Mouse (Mus musculus) neural tube, embryonic 15.5 days (tissue): ENCODE data around the gene Tbc1d22b. TPM values are rescaled to one million over a fixed set of nuclear protein-coding genes. Genes with fewer than 3 reads are reported as not detected.

Source experiments
- ATAC-seq: fragments of 200-750 bp; cut with Nextera tagmentation; 2 replicates; pipeline ENCODE4 v1.8.0; 2017; ENCODE audit warnings: mild to moderate bottlenecking, moderate TSS enrichment, moderate library complexity; ENCODE audit not compliant: low FRiP score
- H3K27ac ChIP-seq: fragments of 300-500 bp; sonication (generic); replicated peaks from 2 replicates; pipeline ENCODE4 v1.5.1; 2015; ENCODE audit warnings: mild to moderate bottlenecking, inconsistent platforms
- H3K27me3 ChIP-seq: fragments of 300-500 bp; sonication (generic); replicated peaks from 2 replicates; pipeline ENCODE4 v1.6.1; 2015; ENCODE audit warnings: inconsistent platforms
- H3K36me3 ChIP-seq: fragments of 300-500 bp; sonication (generic); 2 replicates; pipeline ENCODE4 v1.6.1; 2015; ENCODE audit warnings: inconsistent platforms
- H3K4me1 ChIP-seq: fragments of 300-500 bp; sonication (generic); 2 replicates; pipeline ENCODE4 v1.6.1; 2015; ENCODE audit warnings: inconsistent platforms
- H3K4me2 ChIP-seq: fragments of 300-500 bp; sonication (generic); 2 replicates; pipeline ENCODE4 v1.6.1; 2015; ENCODE audit warnings: inconsistent platforms, mild to moderate bottlenecking, moderate library complexity
- H3K4me3 ChIP-seq: fragments of 300-500 bp; sonication (generic); replicated peaks from 2 replicates; pipeline ENCODE4 v1.5.1; 2015; ENCODE audit warnings: mild to moderate bottlenecking, inconsistent platforms
- H3K9ac ChIP-seq: fragments of 300-500 bp; sonication (generic); replicated peaks from 2 replicates; pipeline ENCODE4 v1.6.1; 2015; ENCODE audit warnings: mild to moderate bottlenecking, inconsistent platforms
- H3K9me3 ChIP-seq: fragments of 300-500 bp; sonication (generic); replicated peaks from 2 replicates; pipeline ENCODE4 v1.6.1; 2016; ENCODE audit warnings: inconsistent platforms
- WGBS: fragments of 180-500 bp; shearing (Covaris S2); methylation state at CpG from one replicate; pipeline ENCODE4 v1.1.7; 2015; ENCODE audit warnings: mixed read lengths; 5-methylcytosine and 5-hydroxymethylcytosine counted together
- polyA plus RNA-seq: library from polyadenylated mRNA; unstranded; fragments of >200 nt; fragmentation: Nextera tagmentation; extraction: Ambion mirVana; gene quantifications from 2 replicates; pipeline ENCODE4 v1.2.1, GENCODE M21; 2015

The Tbc1d22b gene
- polyA plus RNA-seq, 1 experiment from 2014 or later = 25.7 TPM

DNA sequence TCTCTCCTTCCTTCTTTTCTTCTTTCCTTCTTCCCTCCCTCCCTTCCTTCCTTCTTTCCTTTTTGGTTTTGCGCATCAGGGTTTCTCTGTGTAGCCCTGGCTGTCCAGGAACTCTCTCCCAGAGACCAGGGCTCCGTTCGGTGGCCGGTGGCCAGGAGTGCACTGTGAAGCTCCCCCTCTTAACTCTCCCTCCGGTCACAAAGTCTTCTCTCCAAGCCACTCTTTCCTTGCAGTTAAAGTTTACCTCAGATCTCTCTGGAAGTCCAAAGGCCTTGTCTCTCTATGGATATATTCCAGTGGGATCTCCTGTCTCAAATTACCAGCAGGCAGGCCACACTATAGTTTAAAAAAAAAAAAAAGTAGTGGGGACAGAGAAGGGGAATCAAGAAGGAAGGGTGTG lies 4.3 kb upstream of the Tbc1d22b start:
- H3K9ac ChIP-seq = no peak overlapping the region
- H3K9me3 ChIP-seq = no peaks in the 10 kb centered on the region
- no peak overlapping the region for H3K27ac ChIP-seq
- H3K4me3 ChIP-seq = no peak overlapping the region
- H3K4me2 ChIP-seq = no peak overlapping the region
- H3K27me3 ChIP-seq = no peaks in the 10 kb centered on the region
- H3K36me3 ChIP-seq = no peaks in the 10 kb centered on the region
- WGBS = 91% methylated on average over 5 of the region's 5 CpGs
- peaks cover 6% of the 10 kb centered on the region for H3K4me1 ChIP-seq
- no peak for ATAC-seq

GRCm38 (mm10) chr17:29548494-29548893 lies 1.1 kb upstream of the Tbc1d22b start:
- H3K9ac ChIP-seq = no peak overlapping the region
- H3K4me2 ChIP-seq = no peak overlapping the region
- H3K9me3 ChIP-seq = no peaks in the 10 kb centered on the region
- H3K36me3 ChIP-seq = no peaks in the 10 kb centered on the region
- H3K27ac ChIP-seq = no peak overlapping the region
- no peaks in the 10 kb centered on the region for H3K27me3 ChIP-seq
- ATAC-seq = no peak
- H3K4me3 ChIP-seq = no peak overlapping the region
- peaks cover 26% of the 10 kb centered on the region for H3K4me1 ChIP-seq
- WGBS = 80% methylated on average over 3 of the region's 3 CpGs

DNA sequence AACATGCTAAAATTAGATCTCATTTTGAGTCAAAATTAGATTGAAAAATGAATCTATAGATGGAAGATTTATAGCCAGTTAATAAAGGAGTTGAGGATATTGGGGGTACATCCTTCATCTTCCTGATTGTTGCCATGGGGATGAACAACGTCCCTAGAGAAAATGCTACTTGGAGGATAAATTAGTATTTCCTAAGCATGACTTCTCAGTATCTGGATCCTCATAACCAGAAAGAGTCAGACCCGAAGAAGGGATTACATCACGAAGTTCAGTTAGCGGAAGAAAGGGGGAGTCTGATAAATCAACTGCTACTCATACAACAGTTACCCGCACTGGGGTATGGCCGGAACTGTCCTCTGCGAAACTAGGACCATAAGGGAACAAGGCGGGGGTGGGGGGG lies 591 bp upstream of the Tbc1d22b start:
- Histone ChIP-seq H3K36me3 (no peaks in the 10 kb centered on the region), H3K9ac (no peak overlapping the region), H3K4me2 (peak overlapping the region; percentile 94), H3K27ac (no peak overlapping the region), H3K4me3 (no peak overlapping the region), H3K27me3 (no peaks in the 10 kb centered on the region), H3K9me3 (no peaks in the 10 kb centered on the region), H3K4me1 (peaks cover 26% of the 10 kb centered on the region)
- 61% methylated on average over 8 of the region's 8 CpGs for WGBS
- 0 out of 2 replicates have a peak, but pooled peaks have one; percentile 11 for ATAC-seq

- H3K4me3 ChIP-seq = peak overlapping the region; percentile 75; the same call in 1 of the 2 replicates
- H3K27me3 ChIP-seq = no peaks in the 10 kb centered on the region
- no peak for ATAC-seq
- no peak overlapping the region for H3K9ac ChIP-seq
- no peaks in the 10 kb centered on the region for H3K9me3 ChIP-seq
- H3K27ac ChIP-seq = no peak overlapping the region
- no peaks in the 10 kb centered on the region for H3K36me3 ChIP-seq
- peaks cover 26% of the 10 kb centered on the region for H3K4me1 ChIP-seq
- peak overlapping the region; percentile 94 for H3K4me2 ChIP-seq
- WGBS = 68% methylated on average over 6 of the region's 6 CpGs
Measured at GRCm38 (mm10) chr17:29551019-29551418, 1.4 kb downstream of the Tbc1d22b start.

GRCm38 (mm10) chr17:29552162-29552732 lies 2.7 kb downstream of the Tbc1d22b start, which contains the start of gene Tmem217:
Gene Tmem217, minus strand, starts transcription at chr17:29552385.
- 86% methylated on average over 5 of the region's 5 CpGs for WGBS
- Histone ChIP-seq H3K9me3 (no peaks in the 10 kb centered on the region), H3K4me1 (peaks cover 26% of the 10 kb centered on the region), H3K4me2 (peak within 1 kb of the TSS; percentile 94; the same call in 1 of the 2 replicates), H3K9ac (no peak within 1 kb of the TSS), H3K36me3 (peaks cover 6% of the 10 kb centered on the region), H3K4me3 (no peak within 1 kb of the TSS), H3K27me3 (no peaks in the 10 kb centered on the region), H3K27ac (no peak within 1 kb of the TSS)
- ATAC-seq = no peak

- Histone ChIP-seq H3K27me3 (no peaks in the 10 kb centered on the region), H3K9me3 (no peaks in the 10 kb centered on the region), H3K9ac (no peak overlapping the region), H3K36me3 (peaks cover 6% of the 10 kb centered on the region), H3K4me1 (peaks cover 26% of the 10 kb centered on the region), H3K4me3 (no peak overlapping the region), H3K27ac (no peak overlapping the region), H3K4me2 (no peak overlapping the region)
- ATAC-seq = no peak
Measured at GRCm38 (mm10) chr17:29554176-29554575, 4.6 kb downstream of the Tbc1d22b start.

DNA sequence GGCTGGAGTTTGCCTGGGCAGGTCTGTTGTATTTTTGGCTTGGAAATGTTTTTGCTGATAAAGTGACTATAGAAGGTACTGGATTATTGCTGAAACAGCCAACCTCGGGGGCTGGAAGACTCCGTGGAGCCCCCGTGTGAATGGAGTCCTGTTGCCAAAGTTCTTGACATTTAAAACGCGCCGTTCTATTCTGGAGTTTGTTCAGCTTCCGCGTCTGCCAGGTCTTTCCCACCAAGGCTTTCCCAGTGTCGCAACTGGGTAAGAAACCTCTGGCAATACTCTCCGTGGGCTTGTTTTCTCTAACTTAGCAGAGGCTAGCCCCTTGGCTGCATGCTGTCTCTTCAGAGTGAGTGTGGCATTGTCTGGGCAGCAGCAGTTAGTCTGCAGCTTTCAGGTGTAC lies 6.9 kb downstream of the Tbc1d22b start:
- Histone ChIP-seq H3K27ac (no peak overlapping the region), H3K4me2 (no peak overlapping the region), H3K9ac (no peak overlapping the region), H3K4me3 (no peak overlapping the region), H3K4me1 (peaks cover 7% of the 10 kb centered on the region; the same call in 1 of the 2 replicates), H3K27me3 (no peaks in the 10 kb centered on the region), H3K36me3 (peaks cover 8% of the 10 kb centered on the region), H3K9me3 (no peaks in the 10 kb centered on the region)
- 93% methylated on average over 10 of the region's 10 CpGs for WGBS
- ATAC-seq = no peak

DNA sequence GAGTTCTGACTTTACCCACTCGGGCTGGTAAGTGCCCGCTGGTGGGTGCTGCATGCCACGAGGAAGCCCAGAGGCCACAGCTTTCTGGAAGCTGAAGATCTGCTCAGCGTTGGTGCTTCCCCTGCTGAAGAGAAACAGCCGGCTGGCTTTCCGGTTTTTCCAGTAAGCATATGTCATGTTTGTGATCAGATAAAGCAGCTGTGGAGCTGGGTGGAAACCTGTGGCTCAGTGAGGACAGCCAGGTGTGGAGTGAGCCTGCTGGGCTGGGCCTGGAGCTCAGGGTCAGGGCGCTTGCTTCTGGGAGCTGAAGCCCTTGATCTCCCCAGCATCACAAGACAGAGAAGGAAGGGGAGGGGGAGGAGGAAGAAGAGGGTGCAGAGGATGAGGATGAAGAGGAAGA lies 7.3 kb downstream of the Tbc1d22b start:
- Histone ChIP-seq H3K4me3 (no peak overlapping the region), H3K36me3 (peaks cover 8% of the 10 kb centered on the region), H3K9ac (no peak overlapping the region), H3K4me1 (peaks cover 3% of the 10 kb centered on the region; the same call in 1 of the 2 replicates), H3K4me2 (no peak overlapping the region), H3K9me3 (no peaks in the 10 kb centered on the region), H3K27ac (no peak overlapping the region), H3K27me3 (no peaks in the 10 kb centered on the region)
- ATAC-seq = no peak
- WGBS = 87% methylated on average over 7 of the region's 7 CpGs

DNA sequence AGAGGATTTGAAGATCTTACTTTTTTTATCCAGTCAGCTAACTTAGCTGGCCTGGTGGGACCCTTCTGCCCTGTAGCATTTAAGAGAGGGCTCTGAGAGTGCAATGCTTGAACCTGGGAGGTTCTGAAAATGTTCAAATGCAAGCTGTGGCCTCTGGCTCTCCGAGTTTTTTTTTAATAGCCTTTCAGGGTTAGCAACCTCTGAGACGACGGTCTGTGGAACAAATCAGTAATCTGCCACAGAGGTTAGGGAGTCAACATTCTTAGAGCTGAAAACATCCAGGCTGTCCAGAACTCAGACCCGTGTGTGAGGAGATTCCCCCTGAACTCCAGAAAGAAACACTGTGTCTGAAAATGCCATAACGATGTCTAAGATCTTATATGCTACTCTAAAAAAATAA lies 8.9 kb downstream of the Tbc1d22b start:
- H3K4me2 ChIP-seq = no peak overlapping the region
- no peaks in the 10 kb centered on the region for H3K4me1 ChIP-seq
- H3K36me3 ChIP-seq = peaks cover 8% of the 10 kb centered on the region
- H3K27ac ChIP-seq = no peak overlapping the region
- no peaks in the 10 kb centered on the region for H3K9me3 ChIP-seq
- no peak for ATAC-seq
- H3K4me3 ChIP-seq = no peak overlapping the region
- 87% methylated on average over 5 of the region's 5 CpGs for WGBS
- H3K27me3 ChIP-seq = no peaks in the 10 kb centered on the region
- no peak overlapping the region for H3K9ac ChIP-seq

DNA sequence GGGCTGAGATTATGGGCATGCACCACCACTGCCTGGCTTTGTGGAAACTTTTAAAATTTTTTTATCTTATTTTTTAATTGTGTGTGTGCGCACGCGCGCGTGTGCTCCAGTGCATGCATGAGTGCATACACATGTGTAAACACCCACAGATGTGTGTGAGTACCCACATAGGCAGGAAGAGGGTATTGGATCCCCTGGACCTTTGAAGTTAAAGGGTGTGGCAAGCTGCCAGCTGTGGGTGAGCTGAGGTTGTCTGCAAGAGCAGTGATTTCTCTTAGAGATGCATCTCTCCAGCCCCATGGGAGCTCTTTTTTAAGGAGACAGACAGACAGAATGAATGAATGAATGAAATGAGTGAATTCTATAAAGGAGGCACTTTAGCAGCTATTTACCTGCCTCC lies 15.9 kb downstream of the Tbc1d22b start:
- H3K4me1 ChIP-seq = peaks cover 18% of the 10 kb centered on the region; the same call in 1 of the 2 replicates
- no peak overlapping the region for H3K4me3 ChIP-seq
- H3K9ac ChIP-seq = no peak overlapping the region
- no peaks in the 10 kb centered on the region for H3K9me3 ChIP-seq
- ATAC-seq = no peak
- H3K27me3 ChIP-seq = no peaks in the 10 kb centered on the region
- no peak overlapping the region for H3K4me2 ChIP-seq
- H3K27ac ChIP-seq = peak overlapping the region; percentile 41; the same call in 1 of the 2 replicates
- H3K36me3 ChIP-seq = peaks cover 22% of the 10 kb centered on the region
- 98% methylated on average over 5 of the region's 5 CpGs for WGBS

GRCm38 (mm10) chr17:29568435-29568834 lies 18.9 kb downstream of the Tbc1d22b start:
- Histone ChIP-seq H3K4me1 (peaks cover 18% of the 10 kb centered on the region; the same call in 1 of the 2 replicates), H3K9me3 (no peaks in the 10 kb centered on the region), H3K27ac (no peak overlapping the region), H3K36me3 (peaks cover 52% of the 10 kb centered on the region), H3K9ac (no peak overlapping the region), H3K27me3 (no peaks in the 10 kb centered on the region), H3K4me2 (no peak overlapping the region), H3K4me3 (no peak overlapping the region)
- WGBS = 89% methylated on average over 15 of the region's 15 CpGs
- ATAC-seq = no peak

GRCm38 (mm10) chr17:29569831-29570230 lies 20.2 kb downstream of the Tbc1d22b start:
- WGBS = 81% methylated on average over 6 of the region's 6 CpGs
- H3K36me3 ChIP-seq = peaks cover 62% of the 10 kb centered on the region
- no peaks in the 10 kb centered on the region for H3K9me3 ChIP-seq
- H3K4me1 ChIP-seq = peaks cover 18% of the 10 kb centered on the region; the same call in 1 of the 2 replicates
- H3K4me2 ChIP-seq = no peak overlapping the region
- H3K9ac ChIP-seq = no peak overlapping the region
- H3K27me3 ChIP-seq = no peaks in the 10 kb centered on the region
- ATAC-seq = no peak
- no peak overlapping the region for H3K27ac ChIP-seq
- H3K4me3 ChIP-seq = no peak overlapping the region
